Mouse (Mus musculus) thymus, adult 2 months (tissue): ENCODE data around the gene Plekhh1. TPM values are rescaled to one million over a fixed set of nuclear protein-coding genes. Genes with fewer than 3 reads are reported as not detected.
A peak's percentile ranks its signal among the peaks of the same experiment; 100 is the strongest.

Experiments
- DNase-seq: peaks from one replicate; pipeline ENCODE4 v3.0.0; 2021
- H3K27ac ChIP-seq: fragments of 200-500 bp; 2 replicates; pipeline ENCODE4 v1.5.1; 2012; ENCODE audit warnings: low read length, control low read depth; ENCODE audit not compliant: control insufficient read depth, insufficient read depth
- H3K27me3 ChIP-seq: fragments of 200-500 bp; 2 replicates; pipeline ENCODE4 v1.6.1; 2012; ENCODE audit warnings: mild to moderate bottlenecking, low read length, moderate library complexity, mixed read lengths; ENCODE audit not compliant: control insufficient read depth, insufficient read depth
- H3K36me3 ChIP-seq: fragments of 200-500 bp; 2 replicates; pipeline ENCODE4 v1.6.1; 2012; ENCODE audit warnings: mild to moderate bottlenecking, low read length, moderate library complexity; ENCODE audit not compliant: control insufficient read depth, insufficient read depth
- H3K4me1 ChIP-seq: fragments of 200-500 bp; replicated peaks from 2 replicates; pipeline ENCODE4 v1.6.1; 2012; ENCODE audit warnings: low read length; ENCODE audit not compliant: control insufficient read depth, insufficient read depth
- H3K4me3 ChIP-seq: fragments of 200-500 bp; 2 replicates; pipeline ENCODE4 v1.5.1; 2012; ENCODE audit warnings: mild to moderate bottlenecking, low read length, control low read depth, moderate library complexity; ENCODE audit not compliant: control insufficient read depth, insufficient read depth
- CTCF ChIP-seq: fragments of 200-500 bp; IDR thresholded peaks from 2 replicates; pipeline ENCODE4 v1.5.1; 2012; ENCODE audit warnings: mild to moderate bottlenecking, control low read depth, low read length, moderate library complexity, borderline replicate concordance; ENCODE audit not compliant: control insufficient read depth, poor library complexity, insufficient read depth; ENCODE audit errors: extremely low read depth
- POLR2A ChIP-seq: fragments of 200-500 bp; IDR thresholded peaks from 2 replicates; pipeline ENCODE4 v1.6.1; 2012; ENCODE audit warnings: mild to moderate bottlenecking, low read length, control low read depth, moderate library complexity; ENCODE audit not compliant: control insufficient read depth, poor library complexity, insufficient read depth; ENCODE audit errors: extremely low read depth
- WGBS: fragments of 180-500 bp; shearing (Covaris S2); methylation state at CpG from one replicate; pipeline ENCODE4 v1.1.7; 2018; 5-methylcytosine and 5-hydroxymethylcytosine counted together
- polyA plus RNA-seq: library from polyadenylated mRNA; depleted of rRNA; stranded (reverse); fragments of >200 nt; gene quantifications from 2 replicates; pipeline ENCODE4 v1.2.3, GENCODE M21; 2012

The Plekhh1 gene
- polyA plus RNA-seq, 1 experiment = 0.96 TPM

GRCm38 (mm10) chr12:79006478-79007125 is 22.4 kb upstream of the Plekhh1 start:
- no peak for TF ChIP-seq POLR2A
- peak; percentile 50; the same call in 1 of the 2 replicates for TF ChIP-seq CTCF
- peak; percentile 69 for DNase-seq
- Histone ChIP-seq H3K4me3 (peak overlapping the region; percentile 99), H3K27me3 (no peaks in the 10 kb centered on the region; the same call in 1 of the 2 replicates), H3K36me3 (no peaks in the 10 kb centered on the region), H3K4me1 (peaks cover 11% of the 10 kb centered on the region), H3K27ac (no peak overlapping the region)
- under 1% methylated on average over 52 of the region's 53 CpGs for WGBS

DNA sequence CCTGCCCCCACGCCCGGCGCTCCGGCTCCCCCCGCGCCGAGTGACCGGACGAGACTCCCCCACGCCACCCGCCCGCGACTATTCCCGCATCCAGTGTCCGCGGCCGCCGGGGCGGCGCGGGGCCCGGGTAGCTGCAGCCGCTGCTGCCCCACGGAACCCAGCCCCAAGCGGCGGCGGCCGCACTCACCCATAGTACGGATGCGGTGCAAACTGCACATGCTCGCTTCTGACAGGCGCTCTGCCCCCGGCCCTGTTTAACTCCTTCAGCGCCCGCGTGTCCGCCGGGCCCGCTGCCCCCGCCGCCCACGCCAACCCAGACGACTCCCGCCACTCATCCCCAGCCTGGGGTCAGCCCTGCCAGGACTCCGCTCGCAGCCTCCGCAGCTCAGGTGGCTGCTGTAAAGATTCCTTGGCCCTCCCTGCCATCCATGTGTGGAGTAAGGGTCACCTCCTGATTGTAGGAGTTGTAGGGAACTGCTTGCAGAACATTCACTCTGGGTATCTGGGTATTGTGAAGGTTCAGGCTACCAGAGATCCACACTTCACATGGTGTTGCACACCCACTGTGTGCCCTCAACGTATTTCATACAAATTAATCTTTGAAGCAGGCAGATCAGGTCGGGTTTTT is 21.7 kb upstream of the Plekhh1 start, which contains the start of gene Tmem229b:
TSS of gene Tmem229b (minus strand) at position 502 of the 628 bp plus-strand sequence.
- 6% methylated on average over 49 of the region's 49 CpGs for WGBS
- Histone ChIP-seq H3K27ac (no peak within 1 kb of the TSS), H3K36me3 (no peaks in the 10 kb centered on the region), H3K4me3 (peak within 1 kb of the TSS; percentile 99), H3K4me1 (peaks cover 11% of the 10 kb centered on the region), H3K27me3 (no peaks in the 10 kb centered on the region; the same call in 1 of the 2 replicates)
- no peak; the same call in 1 of the 2 replicates for TF ChIP-seq CTCF
- no peak for TF ChIP-seq POLR2A
- peak; percentile 57 for DNase-seq

- peaks cover 9% of the 10 kb centered on the region for H3K4me1 ChIP-seq
- no peaks in the 10 kb centered on the region for H3K36me3 ChIP-seq
- TF ChIP-seq CTCF = no peak
- TF ChIP-seq POLR2A = no peak
- DNase-seq = no peak
- no peak overlapping the region for H3K27ac ChIP-seq
- H3K4me3 ChIP-seq = no peak overlapping the region
- WGBS = 92% methylated on average over 3 of the region's 3 CpGs
- H3K27me3 ChIP-seq = no peaks in the 10 kb centered on the region
These were observed 18.4 kb upstream of the Plekhh1 start for GRCm38 (mm10) chr12:79010569-79010968.

GRCm38 (mm10) chr12:79016109-79016508 is 12.9 kb upstream of the Plekhh1 start:
- DNase-seq = no peak
- no peak for TF ChIP-seq POLR2A
- TF ChIP-seq CTCF = no peak
- Histone ChIP-seq H3K36me3 (no peaks in the 10 kb centered on the region), H3K27me3 (no peaks in the 10 kb centered on the region), H3K4me3 (no peak overlapping the region), H3K27ac (no peak overlapping the region), H3K4me1 (peaks cover 4% of the 10 kb centered on the region)
- 93% methylated on average over 5 of the region's 5 CpGs for WGBS

GRCm38 (mm10) chr12:79017994-79018399 is 11.0 kb upstream of the Plekhh1 start:
- H3K4me1 ChIP-seq = peaks cover 4% of the 10 kb centered on the region
- TF ChIP-seq POLR2A = no peak
- no peak for TF ChIP-seq CTCF
- H3K27me3 ChIP-seq = no peaks in the 10 kb centered on the region
- H3K4me3 ChIP-seq = no peak overlapping the region
- no peaks in the 10 kb centered on the region for H3K36me3 ChIP-seq
- 16% methylated on average over 4 of the region's 4 CpGs for WGBS
- DNase-seq = peak; percentile 10
- no peak overlapping the region for H3K27ac ChIP-seq

- WGBS = 94% methylated on average over 1 of the region's 1 CpGs
- TF ChIP-seq CTCF (no peak), POLR2A (no peak)
- H3K4me3 ChIP-seq = no peak overlapping the region
- no peaks in the 10 kb centered on the region for H3K36me3 ChIP-seq
- no peak overlapping the region for H3K27ac ChIP-seq
- H3K27me3 ChIP-seq = no peaks in the 10 kb centered on the region
- H3K4me1 ChIP-seq = peaks cover 4% of the 10 kb centered on the region
- no peak for DNase-seq
These were observed 7.1 kb upstream of the Plekhh1 start for GRCm38 (mm10) chr12:79021902-79022301.
